Mouse (Mus musculus) bone marrow macrophage, adult 2 months (primary cell): Measurements from ENCODE around the gene Mob3b. TPM values are rescaled to one million over a fixed set of nuclear protein-coding genes. Genes with fewer than 3 reads are reported as not detected.
"Not testable (repeated sequence)": the region's sequence is repeated elsewhere in the genome, so short reads cannot be mapped to it uniquely, and the experiment has no call there.

ENCODE experiments used
- H3K27ac ChIP-seq: 2 replicates; pipeline ENCODE4 v1.5.1; 2012; ENCODE audit warnings: low read depth, low read length; ENCODE audit not compliant: insufficient read depth
- H3K4me1 ChIP-seq: 2 replicates; pipeline ENCODE4 v1.6.1; 2012; ENCODE audit warnings: low read length; ENCODE audit not compliant: control insufficient read depth, insufficient read depth
- H3K4me3 ChIP-seq: 2 replicates; pipeline ENCODE4 v1.5.1; 2012; ENCODE audit warnings: mild to moderate bottlenecking, low read length, moderate library complexity; ENCODE audit not compliant: insufficient read depth
- CTCF ChIP-seq: IDR thresholded peaks from 2 replicates; pipeline ENCODE4 v1.5.1; 2012; ENCODE audit warnings: low read depth, mild to moderate bottlenecking, low read length, moderate library complexity
- POLR2A ChIP-seq: IDR thresholded peaks from 2 replicates; pipeline ENCODE4 v1.6.1; 2012; ENCODE audit warnings: mild to moderate bottlenecking, low read depth, low read length, borderline replicate concordance
- polyA plus RNA-seq: library from polyadenylated mRNA; stranded (reverse); fragments of >200 nt; gene quantifications from 2 replicates; pipeline ENCODE4 v1.2.4, GENCODE M21; 2012; ENCODE audit not compliant: missing spikeins, insufficient read depth, insufficient read length

Mob3b gene
- polyA plus RNA-seq, 1 experiment: 11.4 TPM

DNA sequence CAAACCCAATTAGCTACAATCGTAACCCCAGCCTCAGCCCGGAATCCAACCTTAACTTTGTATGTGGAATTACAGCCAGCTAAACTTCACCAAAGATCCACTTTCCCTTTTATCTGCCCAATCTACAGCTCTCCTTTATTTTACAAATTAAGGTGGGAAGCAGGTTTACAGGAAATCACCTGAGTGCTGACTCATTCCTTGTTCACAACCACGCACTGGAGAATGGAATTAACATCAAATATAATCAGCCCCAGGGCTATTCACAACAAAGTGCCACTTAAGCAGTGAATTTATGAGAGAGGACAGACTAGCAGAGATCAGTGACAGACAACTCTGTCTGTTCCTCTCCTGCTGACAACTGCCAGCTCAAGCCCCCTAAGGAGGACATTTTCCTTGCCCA is 245.9 kb downstream of the Mob3b start:
- TF ChIP-seq POLR2A (no peak), CTCF (no peak)
- Histone ChIP-seq H3K27ac (no peak overlapping the region), H3K4me1 (no peaks in the 10 kb centered on the region), H3K4me3 (no peak overlapping the region)

DNA sequence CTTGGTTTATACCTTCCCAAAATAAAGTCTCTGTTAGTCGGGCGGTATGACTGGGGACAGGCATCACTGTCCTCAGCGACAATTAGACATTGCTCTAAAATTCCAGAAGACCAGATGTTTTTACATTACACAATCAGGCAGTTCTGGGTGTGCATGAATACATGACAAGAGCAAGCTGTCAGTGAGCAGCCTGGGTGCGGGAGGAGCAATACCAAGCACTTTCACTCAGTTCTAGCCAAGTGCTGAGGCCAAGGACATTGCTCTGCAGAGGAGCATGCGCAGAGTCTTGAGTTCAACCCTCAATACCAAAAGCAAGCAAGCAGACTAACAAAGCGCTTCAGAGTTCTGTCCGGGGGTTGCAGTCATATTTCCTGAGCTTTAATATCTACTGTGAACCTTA is 249.2 kb downstream of the Mob3b start:
- no peak overlapping the region for H3K4me3 ChIP-seq
- H3K4me1 ChIP-seq: no peaks in the 10 kb centered on the region
- H3K27ac ChIP-seq: no peak overlapping the region
- TF ChIP-seq CTCF (no peak), POLR2A (no peak)

DNA sequence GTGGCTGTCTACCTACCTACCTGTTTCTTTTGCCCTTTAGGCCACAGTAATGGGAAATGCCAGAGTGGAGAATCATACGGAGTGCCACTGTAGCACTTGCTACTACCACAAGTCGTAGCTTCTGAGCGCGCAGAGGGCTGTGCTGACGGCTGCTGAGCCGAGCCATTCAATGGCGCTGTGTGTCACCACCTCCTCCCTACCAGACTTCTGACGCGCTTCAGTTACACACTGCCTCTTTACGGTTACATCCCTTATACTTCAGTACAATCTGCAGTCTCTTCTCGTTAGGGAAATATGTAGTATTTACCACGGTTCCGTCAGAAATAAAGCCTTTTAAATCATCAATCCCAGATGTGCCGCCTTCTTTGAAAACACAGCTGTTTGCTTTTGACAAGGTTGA is 250.3 kb downstream of the Mob3b start:
- H3K27ac ChIP-seq: no peak overlapping the region
- H3K4me3 ChIP-seq: no peak overlapping the region
- TF ChIP-seq CTCF (no peak), POLR2A (no peak)
- H3K4me1 ChIP-seq: no peaks in the 10 kb centered on the region

DNA sequence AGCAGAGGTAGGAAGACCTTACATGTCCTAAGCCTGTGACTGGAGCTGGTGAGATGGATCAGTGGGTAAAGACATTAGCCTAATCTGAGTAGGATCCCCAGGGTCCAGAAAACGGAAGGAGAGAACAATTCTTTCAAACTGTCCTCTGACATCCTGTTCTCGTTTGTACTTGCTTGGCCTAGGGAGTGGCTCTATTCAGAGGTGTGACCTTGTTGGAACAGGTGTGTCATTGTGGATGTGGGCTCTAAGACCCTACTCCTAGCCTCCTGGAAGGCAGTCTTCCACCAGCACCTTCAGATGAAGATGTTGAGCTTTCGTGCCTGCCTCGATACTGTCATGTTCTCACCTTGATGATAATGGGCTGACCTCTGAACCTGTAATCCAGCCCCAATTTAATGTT is 251.1 kb downstream of the Mob3b start:
- H3K27ac ChIP-seq: no peak overlapping the region
- H3K4me1 ChIP-seq: no peaks in the 10 kb centered on the region
- H3K4me3 ChIP-seq: no peak overlapping the region
- TF ChIP-seq CTCF: no peak
- TF ChIP-seq POLR2A: no peak

DNA sequence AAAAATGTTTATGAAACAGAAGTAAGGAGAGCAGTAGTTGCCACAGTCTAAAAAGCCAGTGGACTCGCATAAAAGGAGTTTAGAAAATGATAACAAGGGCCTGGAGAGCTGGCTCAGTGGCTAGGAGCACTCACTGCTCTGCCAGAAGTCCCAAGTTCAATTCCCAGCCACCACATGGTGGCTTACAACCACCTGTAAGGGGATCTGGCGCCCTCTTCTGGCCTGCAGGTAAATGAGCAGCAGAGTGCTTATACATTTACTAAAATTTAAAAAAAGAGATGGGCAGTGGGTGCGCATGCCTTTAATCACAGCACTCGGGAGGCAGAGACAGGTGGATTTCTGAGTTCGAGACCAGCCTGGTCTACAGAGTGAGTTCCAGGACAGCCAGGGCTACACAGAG is 251.9 kb downstream of the Mob3b start:
- no peak overlapping the region for H3K4me3 ChIP-seq
- H3K27ac ChIP-seq: no peak overlapping the region
- TF ChIP-seq POLR2A (no peak), CTCF (peak; percentile 31; the same call in 1 of the 2 replicates)
- H3K4me1 ChIP-seq: no peaks in the 10 kb centered on the region

DNA sequence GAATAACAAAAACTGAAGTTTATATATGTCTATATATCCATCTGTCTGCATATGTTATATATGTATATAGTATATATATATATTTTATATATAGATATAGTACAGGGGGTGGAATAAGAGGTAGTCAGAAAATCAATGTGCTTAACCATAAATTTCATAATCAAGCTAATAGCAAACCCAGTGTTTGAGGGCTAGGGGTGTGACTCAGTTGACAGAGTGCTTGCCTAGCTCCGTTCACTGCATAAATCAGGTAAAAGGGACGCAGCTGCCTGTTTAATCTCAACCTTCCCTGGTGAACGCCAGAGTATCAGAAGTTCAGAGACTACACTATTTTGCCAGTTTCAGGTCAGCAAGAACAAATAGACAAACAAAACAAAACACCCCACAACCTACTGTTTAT is 255.7 kb downstream of the Mob3b start:
- H3K27ac ChIP-seq, H3K4me3 ChIP-seq, H3K4me1 ChIP-seq: not testable (repeated sequence)

DNA sequence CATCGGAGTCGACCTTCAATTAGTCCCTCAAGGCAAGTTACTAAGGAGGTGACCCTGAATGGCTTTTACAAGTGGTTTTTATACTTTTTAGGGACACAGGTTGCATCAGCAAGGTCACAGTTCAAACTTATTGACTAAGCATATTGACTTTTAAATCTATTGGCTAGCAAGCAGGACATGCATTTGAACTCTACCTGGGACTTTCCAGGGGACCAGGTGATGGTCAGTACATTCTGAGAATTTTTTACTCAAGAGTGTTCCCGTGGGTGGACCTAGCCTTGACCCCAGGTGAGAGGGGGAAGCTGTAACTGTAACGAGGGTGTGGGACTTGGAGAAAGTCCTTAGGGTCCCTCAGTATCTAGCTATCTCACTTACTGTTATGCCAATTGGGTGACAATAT is 256.1 kb downstream of the Mob3b start:
- no peak for TF ChIP-seq CTCF
- no peak for TF ChIP-seq POLR2A
- no peak overlapping the region for H3K4me3 ChIP-seq

DNA sequence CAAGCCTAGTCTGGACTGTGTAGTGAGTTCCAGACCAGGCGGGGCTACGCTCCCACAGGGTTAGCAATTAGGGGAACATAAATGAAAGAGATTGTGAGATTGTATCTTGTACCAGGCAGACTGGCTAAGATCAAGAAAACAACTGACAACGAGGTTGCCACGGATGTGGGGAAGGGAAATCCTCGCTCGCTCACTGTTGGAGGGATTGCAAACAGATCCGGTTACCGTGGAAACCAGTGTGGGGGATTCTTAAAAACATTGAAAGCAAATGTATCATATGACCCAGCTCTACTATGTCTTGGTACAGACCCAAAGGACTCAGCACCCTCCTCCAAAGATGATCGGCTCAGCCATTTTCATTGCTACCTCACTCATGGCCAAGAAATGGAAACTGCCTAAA is 257.1 kb downstream of the Mob3b start:
- Histone ChIP-seq H3K4me1 (no peaks in the 10 kb centered on the region), H3K27ac (no peak overlapping the region), H3K4me3 (no peak overlapping the region)
- TF ChIP-seq POLR2A (no peak), CTCF (no peak)

More for the DNA sequence above, 256.1 kb downstream of the Mob3b start:
- H3K4me1 ChIP-seq: no peaks in the 10 kb centered on the region
- H3K27ac ChIP-seq: no peak overlapping the region

DNA sequence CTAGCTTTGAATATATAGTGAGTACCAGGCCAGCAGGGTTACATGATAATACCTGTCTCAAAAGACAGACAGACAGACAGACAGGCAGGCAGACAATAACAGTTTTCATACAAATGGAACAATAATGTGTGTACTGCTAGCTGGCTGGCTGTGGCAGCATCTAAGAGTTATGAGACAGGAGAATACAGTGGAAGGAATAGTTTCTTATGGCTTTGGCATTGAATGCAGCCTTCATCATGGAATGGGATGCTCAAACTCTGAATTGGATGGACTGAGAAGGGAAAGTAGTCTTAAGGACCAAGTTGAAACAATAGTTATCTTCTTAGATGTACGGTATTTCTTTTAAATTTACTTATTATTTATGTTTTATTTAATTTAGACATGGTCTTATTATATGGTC is 258.0 kb downstream of the Mob3b start:
- no peak overlapping the region for H3K27ac ChIP-seq
- H3K4me1 ChIP-seq: no peaks in the 10 kb centered on the region
- H3K4me3 ChIP-seq: no peak overlapping the region
- TF ChIP-seq POLR2A (no peak), CTCF (no peak)

Other genes starting within 250 kb of the Mob3b start
- not detected in 2 replicates for gene Ifnk, start 5.4 kb downstream of the Mob3b start, polyA plus RNA-seq
- 35.7 and 42.2 TPM in 2 replicates for gene C9orf72, start 68.7 kb upstream of the Mob3b start, polyA plus RNA-seq